Mouse (Mus musculus): ENCODE data around the gene Gamt.

Gene Gamt

DNA sequence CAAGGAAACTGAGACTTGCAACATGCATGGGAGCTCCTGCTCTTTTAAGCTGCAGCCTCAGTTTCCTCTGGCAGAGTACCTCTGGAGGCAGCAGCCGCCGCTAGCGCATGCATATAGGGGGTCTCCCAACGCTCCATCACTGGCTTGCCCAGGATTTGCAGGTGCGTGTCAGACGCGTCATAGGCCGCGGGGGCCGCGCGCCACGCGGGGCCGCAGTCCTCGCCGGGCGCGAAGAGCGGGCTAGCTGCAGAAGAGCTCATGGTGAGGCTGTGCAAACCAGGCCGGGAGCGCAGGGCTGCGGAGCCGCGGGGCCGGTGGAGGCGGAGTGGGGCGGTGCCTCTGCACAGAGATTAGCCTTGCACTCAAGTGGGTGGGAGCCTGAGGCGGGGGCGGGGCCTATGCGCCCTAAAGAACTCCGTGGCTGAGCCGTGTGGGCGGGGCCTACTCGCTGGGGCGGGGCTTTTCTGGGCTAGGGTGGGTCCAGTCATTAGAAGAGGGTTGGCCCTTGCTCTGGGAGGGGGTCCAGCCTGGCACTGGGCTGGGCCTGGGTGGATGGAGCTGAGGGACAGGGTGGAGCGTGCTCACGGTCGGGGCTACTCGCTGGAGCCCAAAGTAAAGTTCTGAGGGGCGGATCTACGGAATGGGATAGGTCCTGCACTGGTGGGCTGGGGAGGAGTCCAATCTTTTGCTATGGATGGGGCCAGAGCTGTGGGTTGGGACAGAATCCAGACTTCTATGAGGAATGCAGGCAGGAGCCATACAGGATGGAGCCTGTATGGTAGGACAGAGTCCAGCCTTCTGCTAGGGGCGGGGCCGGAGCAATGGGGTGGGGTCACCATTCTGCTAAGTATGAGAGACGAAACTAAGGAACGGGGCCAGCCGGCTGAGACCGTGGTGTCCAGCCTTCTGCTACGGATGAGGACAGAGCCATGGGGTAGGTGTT, at the start of gene Gamt, which contains the start of gene Dazap1:
Gene Gamt, minus strand, starts transcription at position 371 of the 943 bp plus-strand sequence.
Gene Dazap1, plus strand, starts transcription at position 845 of the 943 bp plus-strand sequence.
- peak; percentile 99 for DNase-seq (ENCODE audit: low spot score)

DNA sequence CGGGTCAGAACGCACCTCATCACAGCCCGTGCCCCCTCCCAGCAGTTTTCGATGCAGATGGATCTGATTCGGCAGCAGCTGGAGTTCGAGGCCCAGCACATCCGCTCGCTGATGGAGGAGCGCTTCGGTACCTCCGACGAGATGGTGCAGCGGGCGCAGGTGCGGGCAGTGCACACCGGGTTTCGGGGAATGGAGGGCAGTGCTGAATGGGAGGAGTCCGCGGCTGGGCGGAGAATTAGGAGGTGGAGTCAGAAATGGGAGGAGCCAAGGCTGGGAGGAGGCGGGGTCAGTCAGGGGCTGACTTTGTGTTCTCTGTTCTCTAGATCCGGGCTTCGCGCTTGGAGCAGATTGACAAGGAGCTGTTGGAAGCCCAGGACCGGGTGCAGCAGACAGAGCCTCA, 44.0 kb upstream of the Gamt start:
- no peak for DNase-seq (ENCODE audit: low spot score)

DNA sequence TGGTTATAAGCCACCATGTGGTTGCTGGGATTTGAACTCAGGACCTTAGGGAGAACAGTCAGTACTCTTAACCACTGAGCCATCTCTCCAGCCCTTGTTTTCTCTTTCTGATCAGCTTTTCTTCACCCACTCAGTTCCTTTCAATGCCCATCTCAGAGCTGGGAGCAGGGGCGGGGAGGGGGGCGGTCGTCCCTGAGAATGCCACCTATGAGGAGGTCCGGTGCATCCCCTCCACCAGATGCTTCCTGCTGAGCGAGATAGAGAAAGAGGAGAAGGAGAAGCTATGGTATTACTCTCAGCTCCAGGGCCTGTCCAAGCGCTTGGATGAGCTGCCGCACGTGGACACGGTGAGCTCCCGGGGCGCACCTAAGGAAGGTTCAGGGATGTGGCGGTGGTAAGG, 43.6 kb upstream of the Gamt start:
- DNase-seq (ENCODE audit: low spot score) = no peak

DNA sequence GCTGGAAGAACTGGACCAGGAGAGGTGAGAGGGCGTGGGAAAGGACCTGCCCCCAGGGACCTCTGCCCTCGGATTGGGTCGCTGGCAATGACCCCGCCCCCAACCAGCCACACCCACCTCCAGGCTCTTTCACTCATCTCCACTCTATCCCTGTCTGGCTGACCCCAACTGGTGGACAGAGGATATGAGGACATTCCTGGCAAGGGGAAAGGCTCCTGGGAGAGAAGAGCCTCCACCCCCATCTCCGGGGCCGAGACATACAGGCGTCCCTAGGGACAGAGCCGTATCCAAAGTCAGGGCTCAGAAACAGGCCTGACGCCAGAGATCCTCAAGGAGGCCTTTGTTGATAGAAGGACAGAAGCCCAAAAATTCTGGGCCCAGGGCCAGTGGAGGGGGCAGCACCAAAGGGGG, 41.7 kb upstream of the Gamt start:
- DNase-seq (ENCODE audit: low spot score) = peak; percentile 67

DNA sequence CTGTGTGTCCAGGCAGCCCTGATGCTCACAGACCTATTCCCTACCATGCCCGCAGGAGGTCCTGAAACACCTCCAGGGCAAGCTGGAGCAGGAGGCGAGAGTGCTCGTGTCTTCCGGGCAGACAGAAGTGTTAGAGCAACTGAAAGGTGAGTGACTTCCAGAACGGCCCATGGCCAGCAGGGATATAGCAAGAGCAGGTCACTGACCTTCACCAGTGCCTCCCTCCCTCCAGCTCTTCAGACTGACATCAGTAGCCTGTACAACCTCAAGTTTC, 41.2 kb upstream of the Gamt start:
- no peak for DNase-seq (ENCODE audit: low spot score)

DNA sequence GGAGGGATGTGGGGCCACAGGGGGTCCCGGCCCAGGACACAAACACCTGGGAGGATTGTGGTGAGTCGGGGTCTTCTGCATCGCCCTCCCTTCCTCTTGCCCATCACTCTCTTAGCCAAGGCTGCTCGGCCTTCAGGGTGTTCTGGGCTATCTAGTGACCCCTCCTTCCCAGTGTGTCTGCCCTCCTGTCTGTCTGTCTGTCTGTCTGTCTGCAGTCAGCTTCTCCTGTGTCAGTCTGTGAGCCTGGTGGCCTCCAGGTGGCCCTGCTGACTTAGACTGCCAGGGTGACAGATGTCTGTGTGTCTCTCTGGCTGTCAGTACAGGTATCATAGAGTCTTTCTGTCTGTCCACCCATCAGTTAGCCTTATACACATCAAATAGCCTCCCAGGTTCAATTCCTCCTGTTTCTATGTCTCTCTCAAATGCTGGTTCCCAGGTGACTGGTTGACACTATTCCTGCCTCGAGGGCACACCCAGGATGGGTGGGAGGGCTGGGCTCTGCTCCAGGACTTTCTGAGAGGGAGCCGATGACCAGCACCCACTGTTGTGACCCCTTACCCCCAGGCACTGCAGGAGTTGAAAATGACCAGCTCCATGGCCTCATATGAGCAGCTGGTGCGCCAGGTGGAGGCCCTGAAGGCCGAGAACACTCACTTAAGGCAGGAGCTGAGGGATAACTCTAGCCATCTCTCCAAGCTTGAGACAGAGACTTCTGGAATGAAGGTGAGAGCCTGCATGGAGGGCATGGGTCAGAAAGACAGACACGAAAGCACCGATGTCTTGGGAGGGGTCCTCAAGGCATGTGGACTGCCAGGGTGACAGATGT, 40.7 kb upstream of the Gamt start:
- no peak for DNase-seq (ENCODE audit: low spot score)

DNA sequence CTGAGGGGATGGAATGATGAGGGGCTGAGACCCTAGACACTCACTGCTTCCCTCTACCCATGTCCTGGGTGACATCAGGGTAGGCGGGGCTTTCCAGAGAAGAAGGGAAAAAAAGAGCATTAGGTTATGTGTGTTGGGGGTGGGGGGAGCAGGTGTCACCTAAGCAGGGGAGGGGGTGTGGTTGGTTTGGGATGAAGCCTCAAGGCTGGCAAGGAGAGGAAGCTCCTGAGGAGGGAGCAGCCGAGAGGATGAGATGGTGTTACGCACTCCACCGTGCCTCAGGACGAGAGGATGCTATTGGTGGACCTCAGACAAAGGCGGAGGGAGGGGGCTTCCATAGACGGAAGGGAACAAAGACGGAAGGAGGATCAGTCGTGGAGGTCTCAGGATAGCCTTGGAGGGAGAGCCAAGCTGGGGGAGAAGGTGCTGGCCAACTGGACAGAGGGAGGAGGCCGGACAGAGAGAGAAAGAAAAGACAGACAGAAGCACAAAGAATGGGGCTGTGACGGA, 39.9 kb upstream of the Gamt start:
- DNase-seq (ENCODE audit: low spot score) = no peak

DNA sequence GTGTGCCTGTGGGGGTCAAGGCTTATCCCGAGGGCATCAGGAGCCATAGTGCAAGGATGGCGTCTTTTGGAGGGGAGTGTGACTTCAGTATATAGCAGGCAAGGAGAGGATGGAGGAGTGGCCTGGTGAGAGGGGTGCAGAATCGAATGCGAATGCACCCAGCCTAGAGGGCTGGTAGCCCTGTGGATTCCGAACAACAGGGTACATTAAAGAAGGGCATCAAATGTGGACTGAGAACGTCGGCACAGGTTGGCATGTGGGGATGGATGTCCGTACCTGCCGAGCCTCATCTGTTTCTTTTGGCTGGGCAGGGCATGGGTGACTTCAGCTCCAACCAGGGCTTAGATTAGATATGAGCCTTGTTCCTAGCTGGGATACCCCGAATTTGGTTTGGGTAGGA, 39.0 kb upstream of the Gamt start:
- DNase-seq (ENCODE audit: low spot score) = no peak

DNA sequence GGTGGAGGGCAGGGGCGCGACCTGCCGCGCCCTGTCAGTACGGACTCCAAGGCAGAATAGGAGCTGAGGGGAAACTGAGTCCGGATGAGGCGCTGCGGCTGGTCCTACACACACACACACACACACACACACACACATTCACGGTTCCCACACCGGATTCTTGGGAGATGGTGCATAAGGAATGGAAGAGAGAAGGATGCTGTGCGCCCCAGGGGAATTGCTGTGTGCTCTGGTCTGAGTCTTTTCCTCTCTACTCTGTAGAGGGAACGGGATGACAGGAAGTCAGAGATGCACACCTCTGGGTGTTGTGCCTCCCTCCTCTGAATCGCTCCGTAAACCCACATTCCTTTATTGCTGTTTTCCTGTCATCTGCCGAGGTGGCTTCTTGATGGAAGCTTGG, 38.5 kb upstream of the Gamt start:
- DNase-seq (ENCODE audit: low spot score) = no peak

DNA sequence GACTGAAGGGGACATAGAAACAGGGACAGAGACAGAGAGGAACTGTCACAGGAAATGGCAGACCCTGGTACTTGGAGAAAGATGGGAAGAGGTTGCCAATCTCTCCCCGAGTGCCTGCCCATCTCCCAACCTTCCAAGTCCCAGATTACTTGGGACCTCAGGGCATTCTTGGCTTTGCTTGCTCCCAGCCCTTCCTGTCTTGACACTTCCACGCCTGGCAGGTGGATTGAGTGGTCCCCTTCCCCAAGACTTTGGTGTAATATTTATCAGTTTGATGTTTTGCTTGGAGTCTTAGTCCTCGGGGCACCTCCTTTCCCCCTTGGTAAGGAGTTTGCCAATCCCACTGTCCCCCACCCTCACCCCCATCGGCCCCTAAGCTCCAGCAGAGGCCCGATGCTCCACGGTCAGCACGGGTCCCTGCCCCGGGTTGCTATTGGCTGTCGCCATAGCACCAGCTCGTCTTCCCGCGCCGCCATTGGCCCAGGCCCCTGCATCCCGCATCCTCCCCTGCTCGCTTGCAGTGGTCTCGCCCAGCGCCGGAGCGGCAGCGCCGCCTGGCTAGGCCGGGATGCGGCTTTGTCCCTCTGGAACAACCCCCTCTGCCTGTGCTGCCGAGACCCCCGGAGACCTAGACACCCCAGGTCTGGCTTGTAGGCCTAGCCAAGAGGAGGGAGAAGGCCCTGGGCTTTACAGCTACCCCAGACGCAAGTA, 37.9 kb upstream of the Gamt start:
- peak; percentile 16 for DNase-seq (ENCODE audit: low spot score)

DNA sequence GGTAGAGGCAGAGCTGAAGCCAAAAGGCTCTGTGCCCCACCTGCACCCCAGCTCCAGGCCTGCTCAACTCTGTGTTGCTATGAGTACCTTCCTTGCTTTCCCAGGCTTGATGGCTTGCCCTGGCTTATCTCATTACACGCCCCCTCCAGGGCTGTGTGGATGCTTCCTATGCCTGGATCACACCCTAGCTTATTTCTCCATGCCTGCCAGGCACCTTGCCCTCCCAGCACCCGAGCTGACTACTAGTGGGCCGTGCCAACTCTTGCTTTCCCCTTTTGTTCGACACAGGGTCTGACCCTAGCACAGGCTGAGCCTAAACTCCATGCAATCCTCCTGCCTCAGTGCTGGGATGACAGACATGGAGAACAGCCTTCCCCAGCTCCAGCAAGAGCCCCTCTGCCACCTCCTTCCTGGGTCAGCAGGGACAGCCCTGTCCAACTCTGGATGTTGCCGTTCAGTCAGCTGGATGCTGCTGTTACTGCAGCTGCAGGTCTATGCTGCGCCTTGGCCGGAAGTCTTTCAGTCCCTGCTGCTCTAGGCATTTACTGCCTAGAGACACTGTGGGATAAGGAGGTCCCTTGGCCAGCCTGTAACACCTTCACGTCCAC, 36.8 kb upstream of the Gamt start:
- DNase-seq (ENCODE audit: low spot score) = no peak

DNA sequence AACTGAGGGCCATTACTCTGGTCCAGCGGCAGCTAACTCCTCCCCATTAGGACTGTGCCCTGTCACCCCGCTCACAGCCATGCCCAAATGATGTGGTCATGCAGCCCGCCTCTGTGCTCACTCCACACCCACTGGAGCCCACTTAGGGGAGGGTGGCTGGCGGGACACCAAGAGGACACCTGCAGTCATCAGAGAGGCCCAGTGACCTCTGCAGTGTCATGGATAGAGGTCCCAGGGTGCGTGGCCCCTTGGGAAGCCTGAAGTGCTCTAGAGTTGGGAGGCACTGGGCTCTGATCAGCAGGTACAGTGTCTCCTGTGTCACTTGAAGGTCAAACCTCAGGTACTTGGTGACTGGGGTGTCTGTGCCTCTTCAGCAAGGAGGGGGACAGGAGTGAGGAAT, 36.0 kb upstream of the Gamt start:
- no peak for DNase-seq (ENCODE audit: low spot score)

DNA sequence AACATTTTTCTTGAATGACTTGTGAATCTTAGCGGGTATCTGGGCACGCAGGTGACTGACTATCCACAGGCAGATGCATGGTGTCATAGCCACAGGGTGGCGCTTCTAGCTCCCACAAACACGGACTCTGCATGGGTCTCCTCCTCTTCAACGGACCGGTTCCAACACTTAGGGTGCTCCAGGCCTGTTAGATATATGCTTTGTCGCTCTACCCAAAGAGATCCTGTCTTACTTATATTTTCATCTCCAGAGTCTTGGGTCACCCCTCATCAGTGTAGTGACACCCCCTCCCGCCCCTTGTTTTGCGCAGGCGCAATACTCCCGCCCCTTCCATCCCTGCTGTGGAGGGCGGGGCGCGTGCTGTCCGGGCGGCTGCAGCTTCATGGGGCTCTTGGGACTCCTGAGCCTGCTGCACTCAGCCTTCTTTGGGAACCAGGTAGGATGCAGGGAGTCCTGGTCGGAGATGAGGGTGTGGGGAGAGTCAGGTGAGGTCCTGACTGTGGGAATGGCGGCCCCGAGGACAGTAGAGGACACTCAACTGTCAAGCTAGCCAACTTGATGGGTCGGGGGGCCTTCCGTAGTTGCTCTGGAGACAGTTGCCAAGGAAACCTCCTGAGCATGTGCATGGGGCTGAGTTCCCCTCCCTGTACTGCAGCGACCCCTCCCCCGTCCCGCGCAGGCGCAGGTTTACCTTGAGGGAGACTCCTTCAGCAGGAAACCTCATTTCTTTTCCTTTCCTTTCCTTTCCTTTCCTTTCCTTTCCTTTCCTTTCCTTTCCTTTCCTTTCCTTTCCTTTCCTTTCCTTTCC, 35.0 kb upstream of the Gamt start, which contains the start of gene Apc2:
Gene Apc2, plus strand, starts transcription at position 360 of the 808 bp plus-strand sequence.
- peak; percentile 71 for DNase-seq (ENCODE audit: low spot score)

DNA sequence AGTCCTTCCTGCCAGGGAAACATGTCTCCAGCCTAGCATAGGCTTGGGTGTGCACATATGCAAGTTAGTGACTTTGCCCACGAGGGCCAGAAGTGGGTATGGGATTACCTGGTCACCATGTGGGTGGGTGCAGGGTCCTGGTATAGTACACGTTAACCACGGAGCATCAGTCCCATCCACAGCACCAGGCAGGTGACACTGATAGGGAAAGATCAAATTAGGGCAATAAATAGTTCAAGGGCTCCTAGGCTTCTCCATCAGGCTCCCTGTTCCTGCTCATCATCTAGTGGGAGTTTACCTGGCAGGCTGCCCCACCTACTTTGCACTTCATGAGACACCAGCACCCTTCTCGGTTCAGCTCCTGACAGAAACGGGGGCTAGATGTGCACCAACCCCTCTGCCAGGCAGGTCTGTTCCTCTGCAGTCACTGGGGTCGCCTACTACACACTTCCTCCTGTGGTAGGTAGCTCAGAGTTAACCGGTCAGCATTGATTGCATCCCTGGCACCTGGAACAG, 34.0 kb upstream of the Gamt start:
- no peak for DNase-seq (ENCODE audit: low spot score)

DNA sequence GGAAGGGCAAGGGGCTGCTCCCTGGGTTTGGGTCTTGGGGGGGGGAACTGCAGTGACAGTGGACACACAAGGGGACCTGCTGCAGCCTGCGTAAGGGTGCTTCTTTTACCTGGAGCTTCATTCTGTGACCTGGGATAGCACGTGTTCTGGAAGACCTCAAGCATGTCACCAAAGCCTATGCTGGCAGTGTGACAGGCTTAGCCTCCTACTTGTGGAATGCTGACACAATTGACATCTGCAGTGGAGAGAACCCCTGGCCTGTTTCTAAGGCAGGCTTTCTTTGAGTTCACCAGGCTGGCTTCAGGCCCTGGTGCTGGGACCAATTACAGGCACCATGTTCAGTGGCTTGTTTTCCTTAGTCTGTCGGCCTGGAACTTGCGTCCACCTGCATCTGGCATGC, 33.5 kb upstream of the Gamt start:
- DNase-seq (ENCODE audit: low spot score) = no peak

DNA sequence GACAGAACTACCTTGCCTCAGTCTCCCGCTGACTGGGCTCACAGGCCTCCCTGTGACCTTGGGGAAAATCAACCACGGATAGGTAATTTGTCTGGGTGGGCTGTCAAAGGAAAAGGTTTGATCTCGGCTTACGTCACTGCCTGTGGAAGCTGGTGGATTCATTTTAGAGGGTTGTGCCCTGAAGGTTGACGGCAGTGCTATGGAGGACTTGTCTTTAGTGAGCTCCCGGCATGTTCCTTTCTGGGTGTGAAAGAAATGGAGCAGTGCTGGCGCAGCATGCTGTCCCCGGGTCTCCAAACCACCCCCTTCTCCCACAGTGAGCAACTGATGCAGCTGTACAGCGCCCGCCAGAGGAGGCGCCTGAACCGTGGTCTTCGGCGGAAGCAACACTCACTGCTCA, 32.5 kb upstream of the Gamt start:
- DNase-seq (ENCODE audit: low spot score) = no peak

DNA sequence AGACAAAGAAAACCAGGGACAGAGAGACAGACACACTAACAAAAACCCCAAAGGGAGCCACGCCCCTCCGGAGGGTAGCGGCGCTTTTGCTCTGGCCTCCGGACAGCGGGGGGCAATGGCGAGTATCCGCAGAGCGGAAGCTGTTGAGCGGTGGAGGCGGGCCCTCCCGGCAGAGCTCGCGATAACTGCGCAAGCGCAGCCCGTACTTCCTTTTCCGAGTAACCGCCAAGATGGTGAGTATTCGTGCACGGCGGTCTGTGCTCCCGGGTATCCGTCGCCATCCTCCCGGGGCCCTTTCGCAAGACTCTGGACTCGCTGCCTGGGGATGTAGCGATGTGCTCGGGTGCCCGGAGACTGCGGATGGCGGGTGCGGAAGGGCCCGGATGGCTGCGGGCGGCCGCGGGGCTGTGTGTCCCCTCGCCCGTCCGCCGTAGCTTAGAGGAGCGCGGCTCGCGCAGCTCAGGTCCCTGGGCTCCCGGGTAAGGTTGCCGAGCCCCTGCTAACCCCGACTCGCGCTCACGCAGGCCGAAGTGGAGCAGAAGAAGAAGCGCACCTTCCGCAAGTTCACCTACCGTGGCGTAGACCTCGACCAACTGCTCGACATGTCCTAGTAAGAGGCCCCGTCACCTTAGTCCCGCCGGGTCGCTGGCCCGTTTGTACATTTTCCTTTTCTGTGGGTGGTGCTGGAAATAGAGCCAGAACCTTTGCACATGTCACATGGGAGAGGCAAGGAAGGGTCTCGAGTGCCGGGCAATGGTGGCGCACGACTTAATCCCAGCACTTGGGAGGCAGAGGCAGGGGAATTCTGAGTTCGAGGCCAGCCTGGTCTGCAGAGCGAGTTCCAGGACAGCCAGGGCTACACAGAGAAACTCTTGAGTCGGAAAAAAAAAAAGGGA, 31.7 kb upstream of the Gamt start, which contains the start of gene Rps15:
Gene Rps15, plus strand, starts transcription at position 203 of the 896 bp plus-strand sequence.
- DNase-seq (ENCODE audit: low spot score) = peak; percentile 93

DNA sequence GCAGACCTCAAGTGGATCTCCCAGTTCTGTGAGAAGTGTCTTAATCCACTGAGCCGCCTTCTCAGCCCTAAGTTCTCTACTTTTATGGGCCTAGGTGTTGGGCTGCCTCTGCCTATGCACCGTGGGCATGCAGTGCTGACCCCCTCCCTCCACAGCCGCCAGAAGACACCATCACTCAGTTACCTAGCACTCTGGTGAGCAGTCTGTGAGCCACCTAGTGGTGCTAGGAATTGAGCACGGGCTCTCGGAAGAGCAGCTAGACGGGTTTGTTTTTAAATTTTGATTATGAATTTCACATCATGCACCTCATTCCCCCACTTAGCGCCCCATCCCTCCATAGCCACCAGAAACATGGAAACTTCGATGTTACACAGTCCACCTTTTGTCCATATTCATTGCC, 27.8 kb upstream of the Gamt start:
- no peak for DNase-seq (ENCODE audit: low spot score)

DNA sequence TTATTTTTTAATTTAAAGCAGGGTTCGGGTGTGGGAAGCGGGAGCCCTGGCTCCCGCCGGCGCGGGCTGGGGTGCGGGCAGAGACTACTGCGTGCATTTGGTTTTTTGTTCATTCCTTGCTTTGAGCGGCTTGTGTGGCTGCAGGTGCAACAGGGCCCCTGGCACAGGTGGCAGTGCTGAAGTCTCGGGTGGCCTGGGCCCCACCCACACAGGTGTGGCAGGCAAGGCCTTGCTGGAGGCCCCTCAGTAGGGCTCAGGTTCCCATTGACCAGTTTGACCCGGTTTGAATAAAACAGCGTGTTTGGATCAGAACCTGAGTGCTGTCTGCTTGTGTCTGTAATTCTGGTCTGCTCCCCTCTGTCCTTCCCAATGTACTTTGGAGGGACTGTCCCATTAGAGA, 27.3 kb upstream of the Gamt start:
- DNase-seq (ENCODE audit: low spot score) = no peak

Measured in ovary, postnatal 36 days (tissue).